Mouse (Mus musculus) ES-E14 (cell line): ENCODE measurements around the gene Pde4dip. TPM values are rescaled to one million over a fixed set of nuclear protein-coding genes. Genes with fewer than 3 reads are reported as not detected.

Experiments
- DNase-seq: peaks from one replicate; pipeline ENCODE4 v3.0.0-alpha.2; 2013; ENCODE audit warnings: low read depth, low spot score
- H3K27ac ChIP-seq: 2 replicates; pipeline ENCODE4 v1.5.1; 2012; ENCODE audit warnings: low read depth, mild to moderate bottlenecking, low read length, moderate library complexity, mixed read lengths; ENCODE audit not compliant: poor library complexity, insufficient read depth, severe bottlenecking
- H3K36me3 ChIP-seq: 2 replicates; pipeline ENCODE4 v1.6.1; 2012; ENCODE audit warnings: mild to moderate bottlenecking, low read length, moderate library complexity, mixed read lengths; ENCODE audit not compliant: control insufficient read depth, poor library complexity, insufficient read depth, severe bottlenecking
- H3K4me1 ChIP-seq, 2 experiments: fragments of 150-350 bp in 1 of 2; sonication (generic) in 1 of 2; 2 replicates each; pipeline ENCODE4 v1.6.1; 2012; ENCODE audit warnings: low read length in 2 of 2, mild to moderate bottlenecking in 1 of 2, mixed read lengths in 1 of 2; ENCODE audit not compliant: control insufficient read depth in 2 of 2, insufficient read depth in 2 of 2, poor library complexity in 1 of 2
- H3K4me3 ChIP-seq, 2 experiments: fragments of 150-350 bp in 1 of 2; sonication (generic) in 1 of 2; 2 replicates each; pipeline ENCODE4 v1.5.1; 2012; ENCODE audit warnings: low read length in 2 of 2, low read depth in 1 of 2, mild to moderate bottlenecking in 1 of 2, mixed read lengths in 1 of 2; ENCODE audit not compliant: insufficient read depth in 1 of 2, poor library complexity in 1 of 2, severe bottlenecking in 1 of 2
- H3K9ac ChIP-seq: 2 replicates; pipeline ENCODE4 v1.6.1; 2012; ENCODE audit warnings: low read depth, mild to moderate bottlenecking, low read length, mixed read lengths; ENCODE audit not compliant: poor library complexity, insufficient read depth, severe bottlenecking
- H3K9me3 ChIP-seq: fragments of 150-350 bp; sonication (generic); 2 replicates; pipeline ENCODE4 v1.6.1; 2012; ENCODE audit warnings: low read depth, mild to moderate bottlenecking, low read length; ENCODE audit not compliant: control insufficient read depth, insufficient read depth
- CHD2 ChIP-seq: IDR thresholded peaks from 2 replicates; pipeline ENCODE4 v1.6.1; 2014; ENCODE audit warnings: mild to moderate bottlenecking, low read depth, low read length, inconsistent platforms
- HCFC1 ChIP-seq: IDR thresholded peaks from 2 replicates; pipeline ENCODE4 v1.6.1; 2012; ENCODE audit warnings: low read length, inconsistent platforms, borderline replicate concordance; ENCODE audit not compliant: insufficient read depth
- MAFK ChIP-seq: IDR thresholded peaks from 2 replicates; pipeline ENCODE4 v1.6.1; 2014; ENCODE audit warnings: mild to moderate bottlenecking, low read depth, low read length, inconsistent platforms; ENCODE audit not compliant: insufficient read depth
- ZC3H11A ChIP-seq: IDR thresholded peaks from 2 replicates; pipeline ENCODE4 v1.6.1; 2012; ENCODE audit warnings: low read depth, mild to moderate bottlenecking, inconsistent platforms, low read length, borderline replicate concordance
- ZNF384 ChIP-seq: IDR thresholded peaks from 2 replicates; pipeline ENCODE4 v1.6.1; 2012; ENCODE audit warnings: low read depth, low read length, inconsistent platforms
- in situ Hi-C, 2 experiments: fragments of 600-800 bp; cut with MboI; formaldehyde crosslinking; loops; one replicate each; pipeline ENCODE4 v1.15.1; 2025; ENCODE audit warnings: low sequenced_read_pairs in 2 of 2, inconsistent platforms in 1 of 2; ENCODE audit not compliant: unreplicated experiment in 2 of 2
- total RNA-seq: library from RNA; depleted of rRNA; stranded (reverse); fragments of 300-350 nt; gene quantifications from 2 replicates; pipeline ENCODE4 v1.2.3, GENCODE M21; 2012

Pde4dip gene
- total RNA-seq, 1 experiment, result 12.0 TPM

DNA sequence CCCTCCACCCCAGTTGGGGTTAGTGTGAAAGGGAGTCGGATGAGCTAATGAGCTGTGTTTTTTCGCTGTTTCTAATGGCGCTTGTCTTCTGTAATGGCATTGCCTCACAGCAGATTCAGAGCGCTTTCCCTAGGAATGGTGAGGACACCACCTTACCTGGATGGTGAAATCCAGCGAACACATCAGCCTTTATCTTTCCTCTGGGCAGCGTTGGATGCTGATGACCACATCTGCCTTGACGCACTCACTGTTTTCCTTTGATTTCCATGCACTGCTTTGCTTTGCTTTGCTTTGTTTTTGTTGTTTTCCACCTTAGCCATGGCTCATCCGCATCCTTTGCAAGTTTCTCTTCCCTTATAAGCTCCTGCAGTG lies 42.3 kb upstream of the Pde4dip start:
- H3K9ac ChIP-seq, result no peak overlapping the region
- no peaks in the 10 kb centered on the region for H3K36me3 ChIP-seq
- in situ Hi-C loops, result no loop called here
- no peak for TF ChIP-seq HCFC1
- H3K4me1 ChIP-seq, result peaks cover 0 to 6% of the 10 kb centered on the region in 2 experiments; a peak in 2 of 4 replicates
- no peak overlapping the region for H3K4me3 ChIP-seq
- no peak for DNase-seq
- H3K27ac ChIP-seq, result no peak overlapping the region
- H3K9me3 ChIP-seq, result no peaks in the 10 kb centered on the region

- no peaks in the 10 kb centered on the region for H3K9me3 ChIP-seq
- no peak overlapping the region for H3K4me3 ChIP-seq
- no peak overlapping the region for H3K27ac ChIP-seq
- in situ Hi-C loops, result no loop called here
- TF ChIP-seq HCFC1 (no peak), ZC3H11A (no peak), ZNF384 (no peak)
- no peak overlapping the region for H3K9ac ChIP-seq
- H3K4me1 ChIP-seq, result peaks cover 0 to 6% of the 10 kb centered on the region in 2 experiments; a peak in 2 of 4 replicates
- no peaks in the 10 kb centered on the region for H3K36me3 ChIP-seq
- no peak for DNase-seq
Observed at GRCm38 (mm10) chr3:97930141-97930786, 41.8 kb upstream of the Pde4dip start.

GRCm38 (mm10) chr3:97928968-97929858 lies 40.7 kb upstream of the Pde4dip start:
- no peak overlapping the region for H3K27ac ChIP-seq
- peaks cover 0 to 5% of the 10 kb centered on the region in 2 experiments; a peak in 2 of 4 replicates for H3K4me1 ChIP-seq
- H3K9ac ChIP-seq, result no peak overlapping the region
- H3K9me3 ChIP-seq, result no peaks in the 10 kb centered on the region
- H3K36me3 ChIP-seq, result no peaks in the 10 kb centered on the region
- TF ChIP-seq HCFC1, result no peak
- no peak for TF ChIP-seq CHD2
- no peak for TF ChIP-seq ZNF384
- TF ChIP-seq ZC3H11A, result peak; percentile 91
- TF ChIP-seq MAFK, result no peak
- in situ Hi-C loops, result no loop called here
- no peak overlapping the region for H3K4me3 ChIP-seq
- peak; percentile 61 for DNase-seq

DNA sequence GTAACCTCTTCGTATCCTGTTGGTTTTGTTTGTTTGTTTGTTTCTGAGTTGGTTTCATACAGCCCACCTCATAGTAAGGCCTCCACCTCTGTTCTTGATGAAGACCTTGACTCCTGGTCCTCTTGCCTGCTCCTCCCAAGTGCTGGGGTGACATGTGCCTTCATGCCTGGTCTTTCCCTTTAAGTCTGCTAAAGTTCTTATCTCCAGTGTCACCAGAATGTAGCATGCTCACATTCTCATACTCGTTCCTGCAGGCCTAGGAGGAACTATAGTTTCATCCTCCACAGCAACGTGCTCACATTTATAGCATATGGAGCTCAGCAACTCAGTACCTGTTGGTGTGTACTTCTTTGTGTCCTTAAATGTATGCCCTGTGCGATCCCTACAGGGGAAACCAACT lies 38.8 kb upstream of the Pde4dip start:
- in situ Hi-C loops, result no loop called here
- TF ChIP-seq CHD2 (no peak), MAFK (no peak), ZC3H11A (no peak)
- Histone ChIP-seq H3K9ac (no peak overlapping the region), H3K4me3 (no peak overlapping the region), H3K4me1 (no peaks in the 10 kb centered on the region), H3K27ac (no peak overlapping the region), H3K9me3 (no peaks in the 10 kb centered on the region), H3K36me3 (no peaks in the 10 kb centered on the region)
- no peak for DNase-seq

- DNase-seq, result no peak
- H3K9me3 ChIP-seq, result no peaks in the 10 kb centered on the region
- no peak overlapping the region for H3K4me3 ChIP-seq
- in situ Hi-C loops, result no loop called here
- H3K27ac ChIP-seq, result no peak overlapping the region
- no peaks in the 10 kb centered on the region; the same call in 1 of the 2 replicates for H3K36me3 ChIP-seq
- TF ChIP-seq ZC3H11A (no peak), MAFK (no peak), CHD2 (no peak), ZNF384 (no peak)
- no peak overlapping the region for H3K9ac ChIP-seq
- H3K4me1 ChIP-seq, result no peaks in the 10 kb centered on the region
Observed at GRCm38 (mm10) chr3:97925246-97925645, 36.7 kb upstream of the Pde4dip start.
